Mouse (Mus musculus) kidney, adult 2 months (tissue): Measurements from ENCODE around the gene Hectd1.

ENCODE experiments used
- CTCF ChIP-seq: fragments of 200-500 bp; conservative IDR thresholded peaks from 2 replicates; pipeline ENCODE4 v1.5.1; 2011; ENCODE audit warnings: low read depth, mild to moderate bottlenecking, control low read depth, low read length, moderate library complexity, mixed read lengths; ENCODE audit not compliant: insufficient read depth, insufficient read length
- POLR2A ChIP-seq: fragments of 200-500 bp; IDR thresholded peaks from one replicate; pipeline ENCODE4 v1.6.1; 2011; ENCODE audit warnings: low read depth, low read length, control low read depth

DNA sequence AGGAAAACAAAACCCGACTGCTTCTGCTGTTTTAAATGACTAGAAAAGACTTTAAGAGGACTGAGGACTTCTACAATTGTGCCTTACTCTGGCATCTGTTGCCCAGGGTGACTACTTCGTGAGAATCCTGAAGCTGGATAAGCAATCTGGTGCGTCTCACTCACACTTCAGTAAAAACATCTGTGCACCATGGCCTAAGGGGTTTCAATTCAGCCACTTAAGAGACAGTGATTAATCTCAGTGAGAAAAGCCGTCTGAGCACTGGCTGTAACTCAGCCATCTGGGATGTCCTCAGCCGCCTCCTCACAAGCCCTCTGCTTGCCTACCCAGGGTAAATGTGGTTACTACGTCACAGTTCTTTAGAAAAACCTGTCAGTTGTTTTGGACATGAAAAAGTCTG is 84.4 kb downstream of the Hectd1 start:
- no peak for TF ChIP-seq CTCF
- TF ChIP-seq POLR2A, result no peak
